Mouse (Mus musculus): ENCODE results near the gene Eps8l2. TPM values are rescaled to one million over a fixed set of nuclear protein-coding genes. Genes with fewer than 3 reads are reported as not detected.
A peak's percentile ranks its signal among the peaks of the same experiment; 100 is the strongest.

The Eps8l2 gene
- total RNA-seq (2014; fragmentation: Nextera tagmentation) (not detected in 2 replicates), total RNA-seq (2017) (0.33 TPM in 1 of 2 replicates, not detected in the other), polyA plus RNA-seq (2012) (not detected in 2 replicates)

GRCm38 (mm10) chr7:141338576-141339131, at the start of gene Eps8l2:
Gene Eps8l2, plus strand, starts transcription at chr7:141338880.
- DNase-seq (ENCODE audit: low spot score), result peak; percentile 13

DNA sequence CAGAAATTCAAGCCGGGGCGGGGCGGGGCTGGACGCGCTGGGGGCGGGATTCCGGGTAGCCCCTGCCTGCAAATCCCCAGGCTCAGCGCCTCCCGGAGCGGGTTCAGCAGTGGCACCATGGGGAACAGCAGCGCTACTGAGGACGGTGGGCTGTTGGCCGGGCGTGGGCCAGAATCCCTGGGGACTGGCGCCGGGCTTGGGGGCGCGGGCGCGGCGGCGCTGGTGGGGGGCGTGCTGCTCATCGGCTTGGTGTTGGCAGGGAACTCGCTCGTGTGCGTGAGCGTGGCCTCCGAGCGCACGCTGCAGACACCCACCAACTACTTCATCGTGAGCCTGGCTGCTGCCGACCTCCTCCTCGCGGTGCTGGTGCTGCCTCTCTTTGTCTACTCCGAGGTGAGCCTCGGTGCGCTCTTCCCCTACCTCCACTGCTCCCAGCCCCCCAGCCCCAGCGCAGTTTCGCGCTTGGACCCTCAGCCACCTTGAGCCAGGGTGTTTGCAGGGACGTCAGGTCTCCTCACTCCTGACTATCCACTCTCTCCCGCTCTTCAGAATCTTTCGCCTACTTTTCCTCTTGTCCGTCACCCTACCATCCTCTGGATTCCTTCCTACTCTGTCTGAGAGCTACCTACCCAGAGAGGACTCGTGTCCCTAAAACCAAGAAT, 46.6 kb upstream of the Eps8l2 start, which contains the start of gene Drd4:
TSS of gene Drd4 (plus strand) at position 86 of the 662 bp plus-strand sequence.
- Histone ChIP-seq H3K27me3 (ENCODE audit: insufficient read depth, low read length) (peaks cover 39% of the 10 kb centered on the region), H3K36me3 (replicated peaks) (peaks cover 5% of the 10 kb centered on the region), H3K4me3 (ENCODE audit: low read depth, low read length) (no peak within 1 kb of the TSS), H3K9me3 (replicated peaks) (no peaks in the 10 kb centered on the region), H3K4me1 (ENCODE audit: insufficient read depth, low read depth, low read length) (peaks cover 6% of the 10 kb centered on the region; the same call in 1 of the 2 replicates)
- DNase-seq (ENCODE audit: low spot score) (no peak), ATAC-seq (ENCODE audit: extremely low read depth, insufficient number of reproducible peaks, low FRiP score, poor library complexity, severe bottlenecking) (no peak)
- no peak for TF ChIP-seq GATA2 (IDR thresholded peaks at IDR 0.05; ENCODE audit: borderline replicate concordance, low read depth, low read length)
- TF ChIP-seq POLR2AphosphoS5 (IDR thresholded peaks at IDR 0.05; ENCODE audit: insufficient replicate concordance, low read depth, low read length), result no peak
- TF ChIP-seq CTCF (IDR thresholded peaks at IDR 0.05; ENCODE audit: low read depth, low read length), result no peak
- no peak for TF ChIP-seq GATA1 (IDR thresholded peaks at IDR 0.05; ENCODE audit: borderline replicate concordance, low read length)
- TF ChIP-seq TAL1 (conservative IDR thresholded peaks at IDR 0.05; ENCODE audit: low read depth, low read length), result no peak

More at GRCm38 (mm10) chr7:141338576-141339131, at the start of gene Eps8l2:
- ATAC-seq (ENCODE audit: extremely low read depth, insufficient number of reproducible peaks, low FRiP score, poor library complexity, severe bottlenecking), result no peak; the same call in 1 of the 2 replicates
- TF ChIP-seq TAL1 (conservative IDR thresholded peaks at IDR 0.05; ENCODE audit: low read depth, low read length), result no peak
- TF ChIP-seq GATA1 (IDR thresholded peaks at IDR 0.05; ENCODE audit: borderline replicate concordance, low read length), result no peak
- TF ChIP-seq GATA2 (IDR thresholded peaks at IDR 0.05; ENCODE audit: borderline replicate concordance, low read depth, low read length), result no peak
- TF ChIP-seq POLR2AphosphoS5 (IDR thresholded peaks at IDR 0.05; ENCODE audit: insufficient replicate concordance, low read depth, low read length), result no peak
- TF ChIP-seq CTCF (IDR thresholded peaks at IDR 0.05; ENCODE audit: low read depth, low read length), result no peak
- peaks cover 19% of the 10 kb centered on the region for H3K4me1 ChIP-seq (ENCODE audit: insufficient read depth, low read depth, low read length)
- peaks cover 32% of the 10 kb centered on the region for H3K36me3 ChIP-seq (replicated peaks)
- peaks cover 38% of the 10 kb centered on the region for H3K27me3 ChIP-seq (ENCODE audit: insufficient read depth, low read length)
- H3K4me3 ChIP-seq (ENCODE audit: low read depth, low read length), result peak within 1 kb of the TSS; percentile 62; the same call in 1 of the 2 replicates
- H3K9me3 ChIP-seq (replicated peaks), result no peaks in the 10 kb centered on the region

DNA sequence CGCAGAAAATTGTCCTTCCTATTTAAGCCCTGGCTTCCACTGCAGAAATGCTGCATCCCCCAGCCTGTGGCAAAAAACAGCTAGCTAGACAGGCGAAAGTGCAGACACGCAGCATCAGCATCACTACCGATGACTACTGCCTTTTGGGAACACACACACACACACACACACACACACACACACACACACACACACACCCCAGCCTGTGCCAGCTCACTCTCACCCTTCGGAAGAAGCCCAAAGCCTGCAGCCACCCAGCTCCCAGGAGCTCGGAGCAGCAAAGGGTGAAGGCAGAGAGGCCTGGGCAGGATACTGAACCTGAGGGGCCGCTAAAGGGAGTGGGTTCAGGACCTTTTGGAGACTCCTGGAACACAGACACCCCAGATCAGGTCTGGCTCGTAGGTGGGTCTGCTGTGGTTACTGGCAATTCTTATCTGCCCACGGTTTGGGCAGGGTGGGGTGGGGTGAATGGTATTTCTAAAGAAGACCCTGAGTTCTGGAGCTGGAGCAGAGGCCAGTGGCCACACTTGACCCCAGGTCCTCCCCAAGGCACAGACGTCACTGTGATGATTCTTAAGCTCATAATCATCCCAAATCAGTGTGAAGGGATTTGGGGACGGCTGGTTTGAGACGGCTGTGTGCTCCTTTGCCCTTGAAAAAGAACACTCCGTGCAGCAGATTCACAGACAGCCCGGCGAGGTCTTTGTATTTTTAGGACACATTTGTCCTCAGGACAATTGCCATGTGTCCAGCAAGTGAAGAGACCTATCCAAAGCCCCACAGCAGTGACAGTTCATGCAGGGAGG, 45.9 kb upstream of the Eps8l2 start:
- no peak for ATAC-seq (ENCODE audit: extremely low read depth, insufficient number of reproducible peaks, low FRiP score, poor library complexity, severe bottlenecking)
- H3K4me1 ChIP-seq (ENCODE audit: insufficient read depth, low read depth, low read length), result peaks cover 6% of the 10 kb centered on the region; the same call in 1 of the 2 replicates
- TF ChIP-seq GATA2 (IDR thresholded peaks at IDR 0.05; ENCODE audit: borderline replicate concordance, low read depth, low read length) (no peak), POLR2AphosphoS5 (IDR thresholded peaks at IDR 0.05; ENCODE audit: insufficient replicate concordance, low read depth, low read length) (no peak), CTCF (IDR thresholded peaks at IDR 0.05; ENCODE audit: low read depth, low read length) (no peak), TAL1 (conservative IDR thresholded peaks at IDR 0.05; ENCODE audit: low read depth, low read length) (no peak), GATA1 (IDR thresholded peaks at IDR 0.05; ENCODE audit: borderline replicate concordance, low read length) (no peak)
- peaks cover 13% of the 10 kb centered on the region for H3K36me3 ChIP-seq (replicated peaks)
- no peaks in the 10 kb centered on the region for H3K9me3 ChIP-seq (replicated peaks)
- no peak overlapping the region for H3K4me3 ChIP-seq (ENCODE audit: low read depth, low read length)
- H3K27me3 ChIP-seq (ENCODE audit: insufficient read depth, low read length), result peaks cover 39% of the 10 kb centered on the region
- DNase-seq (ENCODE audit: low spot score), result no peak

- TF ChIP-seq POLR2AphosphoS5 (IDR thresholded peaks at IDR 0.05; ENCODE audit: insufficient replicate concordance, low read depth, low read length) (no peak), CTCF (IDR thresholded peaks at IDR 0.05; ENCODE audit: low read depth, low read length) (no peak), GATA1 (IDR thresholded peaks at IDR 0.05; ENCODE audit: borderline replicate concordance, low read length) (no peak), TAL1 (conservative IDR thresholded peaks at IDR 0.05; ENCODE audit: low read depth, low read length) (no peak), GATA2 (IDR thresholded peaks at IDR 0.05; ENCODE audit: borderline replicate concordance, low read depth, low read length) (no peak)
- ATAC-seq (ENCODE audit: extremely low read depth, insufficient number of reproducible peaks, low FRiP score, poor library complexity, severe bottlenecking) (no peak), DNase-seq (ENCODE audit: low spot score) (no peak)
- H3K27me3 ChIP-seq (ENCODE audit: insufficient read depth, low read length), result peaks cover 39% of the 10 kb centered on the region
- H3K36me3 ChIP-seq (replicated peaks), result peaks cover 23% of the 10 kb centered on the region
- peaks cover 6% of the 10 kb centered on the region; the same call in 1 of the 2 replicates for H3K4me1 ChIP-seq (ENCODE audit: insufficient read depth, low read depth, low read length)
- H3K4me3 ChIP-seq (ENCODE audit: low read depth, low read length), result no peak overlapping the region
- no peaks in the 10 kb centered on the region for H3K9me3 ChIP-seq (replicated peaks)
Observed at GRCm38 (mm10) chr7:141293852-141294471, 44.7 kb upstream of the Eps8l2 start.

GRCm38 (mm10) chr7:141294479-141294878, 44.2 kb upstream of the Eps8l2 start:
- H3K4me3 ChIP-seq (ENCODE audit: low read depth, low read length), result no peak overlapping the region
- no peak for ATAC-seq (ENCODE audit: extremely low read depth, insufficient number of reproducible peaks, low FRiP score, poor library complexity, severe bottlenecking)
- no peak for TF ChIP-seq TAL1 (conservative IDR thresholded peaks at IDR 0.05; ENCODE audit: low read depth, low read length)
- no peak for TF ChIP-seq CTCF (IDR thresholded peaks at IDR 0.05; ENCODE audit: low read depth, low read length)
- no peak for TF ChIP-seq GATA2 (IDR thresholded peaks at IDR 0.05; ENCODE audit: borderline replicate concordance, low read depth, low read length)
- TF ChIP-seq POLR2AphosphoS5 (IDR thresholded peaks at IDR 0.05; ENCODE audit: insufficient replicate concordance, low read depth, low read length), result no peak
- TF ChIP-seq GATA1 (IDR thresholded peaks at IDR 0.05; ENCODE audit: borderline replicate concordance, low read length), result no peak
- H3K36me3 ChIP-seq (replicated peaks), result peaks cover 28% of the 10 kb centered on the region
- H3K4me1 ChIP-seq (ENCODE audit: insufficient read depth, low read depth, low read length), result peaks cover 6% of the 10 kb centered on the region; the same call in 1 of the 2 replicates
- no peaks in the 10 kb centered on the region for H3K9me3 ChIP-seq (replicated peaks)
- peaks cover 39% of the 10 kb centered on the region for H3K27me3 ChIP-seq (ENCODE audit: insufficient read depth, low read length)
- DNase-seq (ENCODE audit: low spot score), result no peak
